Mouse (Mus musculus): ENCODE results near the gene Slc25a54. TPM values are rescaled to one million over a fixed set of nuclear protein-coding genes. Genes with fewer than 3 reads are reported as not detected.

Slc25a54 gene
- polyA plus RNA-seq, 1 experiment from 2014 or later, result not detected

DNA sequence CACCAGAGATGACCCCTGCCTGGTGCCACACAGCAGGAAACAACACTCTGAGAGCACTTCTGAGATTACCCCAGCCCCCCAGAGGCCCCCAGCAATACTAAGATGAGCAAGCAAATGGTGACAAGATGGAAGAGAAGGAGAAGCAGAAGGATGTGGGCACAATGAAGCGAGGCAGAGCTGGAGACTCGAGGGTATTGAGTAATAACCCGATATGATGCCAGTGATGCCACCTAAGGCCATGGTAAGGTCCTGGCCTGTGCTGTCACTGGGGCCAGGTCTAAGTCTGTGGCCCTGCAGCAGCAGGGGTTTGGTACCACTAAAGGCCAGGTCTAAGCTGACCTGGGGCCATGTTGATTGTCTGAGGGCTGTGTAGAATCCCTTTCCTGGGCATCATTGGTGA is 33.8 kb upstream of the Slc25a54 start:
- H3K4me2 ChIP-seq (ENCODE audit: low read length), result no peak overlapping the region
- no peaks in the 10 kb centered on the region for H3K9me3 ChIP-seq (replicated peaks; ENCODE audit: low read length)
- no peak overlapping the region for H3K27ac ChIP-seq
- no peak for ATAC-seq (replicated peaks; ENCODE audit: low FRiP score, low read depth)
- no peak for TF ChIP-seq CTCF (IDR thresholded peaks at IDR 0.05; ENCODE audit: low read depth)
- no peak for DNase-seq (ENCODE audit: low spot score)
- WGBS, result 88% methylated on average over 3 of the region's 3 CpGs
- H3K27me3 ChIP-seq (ENCODE audit: insufficient read depth, low read length), result no peaks in the 10 kb centered on the region
- H3K9ac ChIP-seq (ENCODE audit: low read depth, low read length), result no peak overlapping the region
- H3K4me3 ChIP-seq (replicated peaks; ENCODE audit: low read depth, low read length), result no peak overlapping the region
- no peaks in the 10 kb centered on the region for H3K36me3 ChIP-seq (ENCODE audit: insufficient read depth, low read length)
- H3K4me1 ChIP-seq (replicated peaks; ENCODE audit: insufficient read depth, low read length), result no peaks in the 10 kb centered on the region

DNA sequence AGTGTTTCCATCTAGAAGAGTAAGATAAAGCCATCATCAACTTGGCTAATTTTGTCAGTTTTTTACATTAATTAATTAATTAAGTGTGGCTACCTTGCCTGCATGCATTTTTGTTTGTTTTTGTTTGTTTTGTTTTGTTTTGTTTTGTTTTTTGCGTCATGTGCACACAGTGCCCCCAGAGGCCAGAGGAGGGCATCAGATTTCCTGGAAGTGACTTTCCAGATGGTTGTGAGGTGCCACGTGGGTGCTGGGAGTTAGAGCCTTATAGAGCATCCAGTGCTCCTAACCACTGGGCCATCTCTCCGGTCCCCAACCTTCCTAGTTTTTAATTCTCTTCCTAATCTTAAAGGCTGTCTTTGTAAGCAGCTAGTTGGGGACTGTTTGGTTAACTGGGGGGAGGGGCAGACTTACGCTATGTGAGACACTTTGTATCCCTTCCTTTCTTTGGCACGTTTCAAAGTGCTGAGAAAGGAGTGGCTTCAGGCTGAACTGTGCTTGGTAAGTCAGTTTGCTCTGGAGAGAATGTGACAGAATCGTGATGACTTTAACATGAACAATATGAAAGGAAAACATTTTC is 32.5 kb upstream of the Slc25a54 start:
- 0 out of 2 replicates have a peak, but pooled peaks have one; percentile 40 for ATAC-seq (replicated peaks; ENCODE audit: low FRiP score, low read depth)

GRCm38 (mm10) chr3:109051056-109051945 is 29.0 kb upstream of the Slc25a54 start:
- H3K27ac ChIP-seq, result no peak overlapping the region
- WGBS, result 25% methylated on average over 11 of the region's 11 CpGs
- ATAC-seq (replicated peaks; ENCODE audit: low FRiP score, low read depth) (no peak), DNase-seq (ENCODE audit: low spot score) (peak; percentile 29)
- peak; percentile 29; the same call in 1 of the 2 replicates for TF ChIP-seq CTCF (IDR thresholded peaks at IDR 0.05; ENCODE audit: low read depth)
- H3K4me1 ChIP-seq (replicated peaks; ENCODE audit: insufficient read depth, low read length), result no peaks in the 10 kb centered on the region
- no peak overlapping the region for H3K4me2 ChIP-seq (ENCODE audit: low read length)
- H3K9me3 ChIP-seq (replicated peaks; ENCODE audit: low read length), result no peaks in the 10 kb centered on the region
- H3K27me3 ChIP-seq (ENCODE audit: insufficient read depth, low read length), result no peaks in the 10 kb centered on the region
- H3K4me3 ChIP-seq (replicated peaks; ENCODE audit: low read depth, low read length), result no peak overlapping the region
- H3K9ac ChIP-seq (ENCODE audit: low read depth, low read length), result no peak overlapping the region
- no peaks in the 10 kb centered on the region for H3K36me3 ChIP-seq (ENCODE audit: insufficient read depth, low read length)

More for the DNA sequence above, 32.5 kb upstream of the Slc25a54 start:
- no peak for DNase-seq (ENCODE audit: low spot score)
- H3K9me3 ChIP-seq (replicated peaks; ENCODE audit: low read length), result no peaks in the 10 kb centered on the region
- no peak overlapping the region for H3K4me3 ChIP-seq (replicated peaks; ENCODE audit: low read depth, low read length)
- 35% methylated on average over 6 of the region's 6 CpGs for WGBS
- no peaks in the 10 kb centered on the region for H3K36me3 ChIP-seq (ENCODE audit: insufficient read depth, low read length)
- H3K27me3 ChIP-seq (ENCODE audit: insufficient read depth, low read length), result no peaks in the 10 kb centered on the region
- H3K9ac ChIP-seq (ENCODE audit: low read depth, low read length), result no peak overlapping the region
- H3K27ac ChIP-seq, result no peak overlapping the region
- TF ChIP-seq CTCF (IDR thresholded peaks at IDR 0.05; ENCODE audit: low read depth), result peak; percentile 50
- no peaks in the 10 kb centered on the region for H3K4me1 ChIP-seq (replicated peaks; ENCODE audit: insufficient read depth, low read length)
- no peak overlapping the region for H3K4me2 ChIP-seq (ENCODE audit: low read length)

DNA sequence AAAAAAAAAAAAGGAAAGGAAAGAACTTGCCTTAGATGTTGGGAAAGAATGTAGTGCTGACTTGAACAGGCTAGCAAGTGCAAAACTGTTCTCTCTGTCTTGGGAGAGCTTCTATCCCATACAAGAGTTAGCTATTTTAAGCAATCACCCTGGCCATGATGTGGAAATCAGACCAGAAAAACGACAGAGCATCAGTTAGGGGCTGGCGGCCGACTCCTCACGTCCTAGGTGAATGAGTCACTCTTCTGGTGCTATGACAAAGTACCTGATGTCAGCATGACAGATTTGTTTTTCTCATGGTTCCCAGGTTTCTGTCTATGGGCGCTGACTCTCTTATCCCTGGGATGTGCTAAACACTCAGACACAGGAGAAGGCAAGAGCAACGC is 28.3 kb upstream of the Slc25a54 start:
- Histone ChIP-seq H3K36me3 (ENCODE audit: insufficient read depth, low read length) (no peaks in the 10 kb centered on the region), H3K9ac (ENCODE audit: low read depth, low read length) (no peak overlapping the region), H3K27me3 (ENCODE audit: insufficient read depth, low read length) (no peaks in the 10 kb centered on the region), H3K4me2 (ENCODE audit: low read length) (no peak overlapping the region), H3K4me1 (replicated peaks; ENCODE audit: insufficient read depth, low read length) (no peaks in the 10 kb centered on the region), H3K27ac (no peak overlapping the region), H3K9me3 (replicated peaks; ENCODE audit: low read length) (no peaks in the 10 kb centered on the region), H3K4me3 (replicated peaks; ENCODE audit: low read depth, low read length) (no peak overlapping the region)
- DNase-seq (ENCODE audit: low spot score), result no peak
- no peak for ATAC-seq (replicated peaks; ENCODE audit: low FRiP score, low read depth)
- TF ChIP-seq CTCF (IDR thresholded peaks at IDR 0.05; ENCODE audit: low read depth), result no peak
- 62% methylated on average over 6 of the region's 6 CpGs for WGBS

DNA sequence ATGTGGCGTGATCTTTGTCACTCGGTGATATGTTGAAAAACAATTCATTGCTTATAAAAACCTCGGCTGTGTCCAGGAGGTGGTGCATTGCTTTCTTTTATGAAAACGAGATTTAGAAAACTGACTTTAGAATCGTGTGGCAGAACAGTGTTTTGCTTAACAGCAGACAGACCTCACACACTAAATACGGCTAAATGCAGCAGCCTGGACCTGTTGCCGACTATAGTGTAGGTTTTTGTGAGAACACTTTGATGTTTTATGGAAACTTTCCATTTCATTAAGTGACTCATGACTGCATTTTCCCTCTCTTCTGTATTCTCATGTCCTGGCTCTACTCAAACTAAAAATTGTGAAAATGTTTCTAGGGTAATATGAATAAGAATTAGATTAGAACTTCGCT is 20.4 kb upstream of the Slc25a54 start:
- Histone ChIP-seq H3K4me3 (replicated peaks; ENCODE audit: low read depth, low read length) (no peak overlapping the region), H3K9ac (ENCODE audit: low read depth, low read length) (no peak overlapping the region), H3K36me3 (ENCODE audit: insufficient read depth, low read length) (no peaks in the 10 kb centered on the region), H3K27ac (no peak overlapping the region), H3K4me2 (ENCODE audit: low read length) (no peak overlapping the region), H3K27me3 (ENCODE audit: insufficient read depth, low read length) (no peaks in the 10 kb centered on the region), H3K9me3 (replicated peaks; ENCODE audit: low read length) (no peaks in the 10 kb centered on the region), H3K4me1 (replicated peaks; ENCODE audit: insufficient read depth, low read length) (no peaks in the 10 kb centered on the region)
- DNase-seq (ENCODE audit: low spot score) (no peak), ATAC-seq (replicated peaks; ENCODE audit: low FRiP score, low read depth) (no peak)
- WGBS, result 62% methylated on average over 8 of the region's 8 CpGs
- TF ChIP-seq CTCF (IDR thresholded peaks at IDR 0.05; ENCODE audit: low read depth), result no peak

- DNase-seq (ENCODE audit: low spot score) (no peak), ATAC-seq (replicated peaks; ENCODE audit: low FRiP score, low read depth) (no peak)
- H3K27me3 ChIP-seq (ENCODE audit: insufficient read depth, low read length), result no peaks in the 10 kb centered on the region
Observed at GRCm38 (mm10) chr3:109062391-109062790, 17.9 kb upstream of the Slc25a54 start.

More at GRCm38 (mm10) chr3:109062391-109062790, 17.9 kb upstream of the Slc25a54 start:
- Histone ChIP-seq H3K36me3 (ENCODE audit: insufficient read depth, low read length) (no peaks in the 10 kb centered on the region), H3K9ac (ENCODE audit: low read depth, low read length) (no peak overlapping the region), H3K27ac (no peak overlapping the region), H3K9me3 (replicated peaks; ENCODE audit: low read length) (no peaks in the 10 kb centered on the region), H3K4me2 (ENCODE audit: low read length) (no peak overlapping the region), H3K4me3 (replicated peaks; ENCODE audit: low read depth, low read length) (no peak overlapping the region), H3K4me1 (replicated peaks; ENCODE audit: insufficient read depth, low read length) (no peaks in the 10 kb centered on the region)
- no peak for TF ChIP-seq CTCF (IDR thresholded peaks at IDR 0.05; ENCODE audit: low read depth)
- WGBS, result 64% methylated on average over 7 of the region's 7 CpGs
